Mouse (Mus musculus) forebrain, embryonic 13.5 days (tissue): ENCODE measurements around the gene Stradb. TPM values are rescaled to one million over a fixed set of nuclear protein-coding genes. Genes with fewer than 3 reads are reported as not detected.

Experiments
- polyA plus RNA-seq: library from polyadenylated mRNA; unstranded; fragments of >200 nt; fragmentation: Nextera tagmentation; extraction: Ambion mirVana; gene quantifications from 2 replicates; pipeline ENCODE4 v1.2.1, GENCODE M21; 2015

The Stradb gene
- polyA plus RNA-seq, 1 experiment from 2014 or later, result 62.7 TPM

Other genes starting within 250 kb of the Stradb start
- gene Casp8, start 178.1 kb upstream of the Stradb start, polyA plus RNA-seq, result 6.3 and 7.2 TPM in 2 replicates
- gene Trak2, start 92 bp upstream of the Stradb start, polyA plus RNA-seq, result 15.6 and 17.1 TPM in 2 replicates
- not detected in 2 replicates for gene C2cd6, start 121.4 kb downstream of the Stradb start, polyA plus RNA-seq
- 50.1 and 53.3 TPM in 2 replicates for gene Tmem237, start 146.9 kb downstream of the Stradb start, polyA plus RNA-seq
- 0.27 and 0.40 TPM in 2 replicates for gene Mpp4, start 189.9 kb downstream of the Stradb start, polyA plus RNA-seq